Mouse (Mus musculus) thymus, postnatal 25 days (tissue): ENCODE measurements around the gene Ttc23l.
"Not testable (repeated sequence)": the region's sequence is repeated elsewhere in the genome, so short reads cannot be mapped to it uniquely, and the experiment has no call there.

Experiments
- DNase-seq: peaks from one replicate; pipeline ENCODE4 v3.0.0; 2022

Gene Ttc23l

GRCm38 (mm10) chr15:10506099-10506498 lies 52.4 kb downstream of the Ttc23l start:
- DNase-seq = no peak

DNA sequence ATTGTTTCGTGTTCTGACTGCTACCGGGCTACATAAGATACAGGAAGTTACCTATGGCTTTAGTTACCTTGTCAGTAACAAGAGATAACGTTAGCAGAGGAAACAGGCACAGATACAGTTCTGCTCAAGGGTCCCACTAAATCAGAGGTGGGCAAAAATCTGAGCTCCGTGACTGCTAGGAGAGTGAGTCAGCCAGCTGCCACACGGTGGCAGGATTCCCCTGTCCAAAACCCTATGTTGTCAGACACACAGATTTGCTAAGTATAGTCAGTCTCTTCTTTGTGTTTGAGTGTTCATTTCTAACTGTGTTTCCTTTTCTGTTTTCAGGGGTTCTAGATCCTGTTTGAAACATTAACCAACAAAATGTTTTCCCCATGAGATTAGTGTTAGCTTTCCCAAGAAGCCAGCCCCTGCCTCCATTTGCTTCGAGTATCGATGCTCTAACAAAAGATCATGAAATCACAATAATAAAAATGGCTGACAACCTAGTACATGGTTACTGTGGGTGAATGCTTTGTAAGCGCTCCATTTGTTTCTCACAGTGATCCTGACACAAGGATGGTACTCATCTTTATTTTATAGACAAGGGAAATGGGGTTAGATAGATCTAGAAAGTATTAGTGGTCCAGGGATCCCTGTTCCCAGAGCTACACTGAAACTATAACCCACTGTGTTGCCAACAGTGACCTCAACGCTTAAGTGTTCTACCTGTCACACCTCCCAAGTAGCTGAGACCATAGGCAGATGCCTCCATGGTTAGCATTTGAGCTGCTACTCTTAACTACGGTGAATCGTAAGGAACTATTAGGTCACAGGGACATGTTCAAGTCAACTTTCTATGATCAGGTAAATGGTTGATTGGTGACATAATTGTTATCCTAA lies 57.4 kb downstream of the Ttc23l start:
- peak; percentile 14 for DNase-seq

GRCm38 (mm10) chr15:10500035-10500434 lies 58.4 kb downstream of the Ttc23l start:
- DNase-seq = no peak

DNA sequence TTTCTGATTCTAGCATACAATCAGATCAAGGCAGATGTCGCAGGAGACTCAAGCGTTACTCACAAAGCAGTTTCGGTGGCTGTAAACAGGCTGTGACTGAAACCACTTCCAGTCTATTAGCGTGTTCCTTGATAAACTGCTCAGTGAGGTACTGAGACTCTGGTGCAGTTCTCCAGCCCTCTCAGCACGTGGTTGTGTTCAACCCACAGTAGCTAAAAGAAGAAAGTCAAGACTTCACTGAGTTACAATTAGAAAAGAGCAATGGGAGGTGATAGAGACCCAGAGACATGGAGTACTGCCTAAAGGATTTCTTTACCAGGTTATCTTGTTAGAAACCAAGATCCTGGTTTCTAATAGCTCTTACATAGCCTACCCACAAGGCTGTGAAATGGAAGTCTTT lies 58.9 kb downstream of the Ttc23l start:
- DNase-seq = no peak

DNA sequence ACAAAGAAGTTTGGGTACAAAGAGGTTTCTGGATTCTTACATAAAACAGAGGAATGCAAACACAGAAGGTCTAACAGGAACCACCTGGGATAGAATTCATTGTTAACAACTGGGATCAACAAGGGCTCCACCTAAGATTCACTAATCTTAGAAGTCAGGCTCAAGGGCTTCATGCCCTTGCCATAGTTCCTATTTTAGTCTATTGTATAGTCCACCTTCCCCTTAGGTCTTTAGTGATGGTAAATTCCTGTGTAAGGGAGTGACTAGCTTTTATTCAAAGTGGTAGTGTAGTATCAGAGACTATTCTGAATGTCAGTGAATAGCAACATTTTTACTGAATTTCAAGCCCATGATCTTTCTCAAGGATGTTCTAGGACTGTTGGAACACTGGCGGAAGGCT lies 61.8 kb downstream of the Ttc23l start:
- DNase-seq = not testable (repeated sequence)

DNA sequence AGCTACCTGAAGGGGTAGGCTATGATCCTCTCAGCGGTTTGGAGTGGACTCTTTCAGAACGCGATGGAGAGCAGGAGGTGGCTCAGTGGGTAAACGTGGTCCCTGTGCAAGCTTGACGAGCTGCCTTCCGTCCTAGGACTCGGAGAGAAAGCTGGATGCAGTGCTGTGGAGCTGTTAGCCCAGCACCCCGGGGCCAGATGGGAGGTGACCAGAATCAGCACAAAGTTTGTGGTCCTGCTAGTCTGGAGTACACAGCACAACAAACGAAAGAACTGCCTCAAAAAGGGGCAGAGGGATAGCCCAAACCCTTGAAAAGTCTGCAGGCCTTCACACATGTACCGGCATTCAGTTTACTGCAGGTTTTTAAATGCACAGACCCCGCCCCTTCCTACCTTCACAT lies 62.5 kb downstream of the Ttc23l start:
- no peak for DNase-seq

DNA sequence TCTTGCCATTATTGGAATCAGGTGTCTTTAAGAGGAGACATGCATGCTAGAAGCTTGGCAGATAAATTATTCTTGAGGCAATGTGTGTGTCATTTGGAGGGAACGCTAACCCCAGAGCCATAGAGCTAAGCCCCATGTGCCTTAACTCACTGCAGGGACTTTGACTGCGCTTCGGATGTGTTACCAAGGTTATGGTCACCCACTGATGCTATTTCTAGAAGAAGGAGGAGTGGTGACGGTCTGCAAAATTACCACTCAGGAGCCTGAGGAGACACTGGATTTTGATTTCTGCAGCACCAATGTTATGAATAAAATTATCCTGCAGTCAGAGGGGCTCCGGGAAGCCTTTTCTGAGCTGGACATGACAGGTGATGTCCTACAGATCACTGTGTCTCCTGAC lies 68.4 kb downstream of the Ttc23l start:
- no peak for DNase-seq

DNA sequence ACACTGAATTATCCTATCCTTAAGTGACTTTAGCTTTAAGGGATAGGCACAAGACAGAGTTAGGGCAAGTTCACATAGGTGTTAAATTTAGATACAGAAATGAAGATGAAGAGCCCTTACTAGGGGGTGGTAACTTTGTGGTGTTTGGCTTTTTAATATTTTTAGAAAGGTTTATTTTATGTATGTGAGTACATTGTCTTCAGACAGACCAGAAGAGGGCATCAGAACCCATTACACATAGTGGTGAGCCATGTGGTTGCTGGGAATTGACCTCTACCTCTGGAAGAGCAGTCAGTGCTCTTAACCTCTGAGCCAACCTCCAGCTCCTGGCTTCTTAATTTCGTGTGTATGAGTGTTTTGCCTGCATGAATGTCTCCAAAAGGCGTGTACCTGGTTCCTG lies 71.2 kb downstream of the Ttc23l start:
- no peak for DNase-seq

DNA sequence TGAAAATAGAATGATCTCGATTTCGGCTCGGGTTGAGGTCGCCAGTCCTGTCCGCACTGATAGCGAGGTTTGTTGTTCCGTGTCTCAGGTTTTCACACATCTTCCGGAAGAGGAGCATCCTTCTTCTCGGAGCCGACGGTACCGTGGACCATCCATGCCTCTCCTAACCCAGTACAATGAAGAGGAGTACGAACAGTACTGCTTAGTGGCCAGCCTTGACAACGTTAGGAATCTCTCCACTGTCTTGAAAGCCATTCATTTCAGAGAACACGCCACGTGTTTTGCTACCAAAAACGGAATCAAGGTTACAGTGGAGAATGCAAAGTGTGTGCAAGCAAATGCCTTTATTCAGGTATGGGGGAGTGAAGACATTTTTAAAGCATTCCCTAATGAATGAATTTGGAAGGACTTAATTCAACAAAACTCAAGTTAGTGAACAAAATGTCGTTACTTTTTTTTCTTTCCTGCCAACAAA lies 72.1 kb downstream of the Ttc23l start:
- no peak for DNase-seq

- DNase-seq = peak; percentile 91
Observed at GRCm38 (mm10) chr15:10485484-10486364, 72.7 kb downstream of the Ttc23l start, which contains the start of the genes Brix1 and Rad1. Gene Brix1 (minus strand): TSS chr15:10485947. Gene Rad1 (plus strand): TSS chr15:10486018.

DNA sequence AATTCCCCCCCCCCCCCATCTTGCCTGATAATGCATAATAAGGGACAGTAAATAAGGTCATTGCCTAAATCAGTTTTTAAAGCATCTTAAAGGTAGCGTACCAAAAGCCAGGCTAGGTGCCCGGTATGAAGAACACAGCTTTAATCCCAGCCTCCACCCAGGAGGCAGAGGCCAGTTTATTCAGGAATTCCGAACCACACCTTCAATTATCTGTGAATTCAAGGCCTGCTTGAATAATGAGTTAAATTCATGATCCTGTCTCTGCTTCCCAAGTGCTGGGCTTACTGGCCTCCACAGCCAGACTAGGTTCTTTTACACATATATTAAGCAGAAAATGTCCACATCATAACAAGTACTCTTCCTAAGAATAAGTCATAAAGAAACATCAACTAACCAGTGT lies 87.5 kb downstream of the Ttc23l start:
- DNase-seq = no peak

DNA sequence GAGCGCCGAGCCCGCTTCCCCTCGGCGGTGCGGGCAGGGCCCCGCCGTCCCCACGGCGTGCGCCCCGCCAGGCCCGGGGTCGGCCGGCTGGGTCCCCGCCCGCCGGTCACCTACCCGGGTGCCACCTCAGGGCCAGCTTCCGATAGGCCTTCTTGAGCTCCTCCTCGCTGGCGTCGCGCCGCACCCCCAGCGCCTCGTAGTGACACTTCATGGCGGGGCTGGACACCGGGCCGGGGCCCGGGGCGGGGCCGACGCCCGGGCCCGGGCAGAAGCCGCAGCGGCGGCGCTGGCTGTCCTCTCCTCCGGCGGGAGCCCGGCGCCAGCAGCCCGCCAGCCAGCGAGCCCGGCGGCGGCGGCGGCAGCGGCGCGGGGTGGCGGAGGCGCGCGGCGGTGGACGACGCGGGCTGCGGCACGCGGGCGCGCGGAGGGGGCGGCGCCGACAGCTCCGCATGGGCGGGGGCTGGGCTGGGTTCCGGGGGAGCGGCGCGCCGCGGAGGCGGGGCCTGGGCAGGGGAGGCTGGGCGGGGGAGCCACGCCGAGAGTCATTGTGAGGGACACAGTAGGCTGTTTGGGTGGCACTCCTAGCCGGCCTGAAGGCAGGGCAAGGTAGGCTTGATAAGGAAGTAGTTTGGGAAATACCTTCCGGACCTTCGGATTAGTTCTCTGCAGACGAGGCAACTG lies 88.2 kb downstream of the Ttc23l start, which contains the start of gene Dnajc21:
TSS of gene Dnajc21 (minus strand) at position 366 of the 681 bp plus-strand sequence.
- peak; percentile 84 for DNase-seq

- peak; percentile 14 for DNase-seq
Observed at GRCm38 (mm10) chr15:10469641-10470150, 88.8 kb downstream of the Ttc23l start.

DNA sequence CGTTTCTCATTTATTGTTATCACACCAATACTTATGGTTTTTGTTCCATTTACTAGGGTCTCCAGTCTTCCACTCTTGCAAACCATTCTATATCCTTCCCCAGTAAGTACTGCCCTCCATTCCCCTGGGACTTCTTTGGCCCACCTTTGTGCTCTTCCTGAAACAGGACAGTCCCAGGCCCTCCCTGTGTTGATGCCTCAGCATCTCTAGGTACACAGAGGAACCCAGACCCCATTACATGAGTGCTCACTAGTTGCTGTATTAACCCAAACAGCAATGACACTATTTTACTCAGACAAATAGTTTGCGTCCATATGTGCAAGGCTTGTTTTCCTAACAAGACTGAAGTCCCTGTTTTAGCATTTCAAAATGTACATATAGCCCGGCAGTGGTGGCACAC lies 89.7 kb downstream of the Ttc23l start:
- no peak for DNase-seq

GRCm38 (mm10) chr15:10464678-10465077 lies 93.8 kb downstream of the Ttc23l start:
- no peak for DNase-seq

GRCm38 (mm10) chr15:10463555-10463954 lies 94.9 kb downstream of the Ttc23l start:
- DNase-seq = no peak

GRCm38 (mm10) chr15:10460986-10461385 lies 97.5 kb downstream of the Ttc23l start:
- DNase-seq = no peak
